Mouse (Mus musculus): Measurements from ENCODE around the gene Paxx. TPM values are rescaled to one million over a fixed set of nuclear protein-coding genes. Genes with fewer than 3 reads are reported as not detected.

The Paxx gene
- total and polyA plus RNA-seq, 3 experiments = 13.9 to 16.2 (median 15.1) TPM

DNA sequence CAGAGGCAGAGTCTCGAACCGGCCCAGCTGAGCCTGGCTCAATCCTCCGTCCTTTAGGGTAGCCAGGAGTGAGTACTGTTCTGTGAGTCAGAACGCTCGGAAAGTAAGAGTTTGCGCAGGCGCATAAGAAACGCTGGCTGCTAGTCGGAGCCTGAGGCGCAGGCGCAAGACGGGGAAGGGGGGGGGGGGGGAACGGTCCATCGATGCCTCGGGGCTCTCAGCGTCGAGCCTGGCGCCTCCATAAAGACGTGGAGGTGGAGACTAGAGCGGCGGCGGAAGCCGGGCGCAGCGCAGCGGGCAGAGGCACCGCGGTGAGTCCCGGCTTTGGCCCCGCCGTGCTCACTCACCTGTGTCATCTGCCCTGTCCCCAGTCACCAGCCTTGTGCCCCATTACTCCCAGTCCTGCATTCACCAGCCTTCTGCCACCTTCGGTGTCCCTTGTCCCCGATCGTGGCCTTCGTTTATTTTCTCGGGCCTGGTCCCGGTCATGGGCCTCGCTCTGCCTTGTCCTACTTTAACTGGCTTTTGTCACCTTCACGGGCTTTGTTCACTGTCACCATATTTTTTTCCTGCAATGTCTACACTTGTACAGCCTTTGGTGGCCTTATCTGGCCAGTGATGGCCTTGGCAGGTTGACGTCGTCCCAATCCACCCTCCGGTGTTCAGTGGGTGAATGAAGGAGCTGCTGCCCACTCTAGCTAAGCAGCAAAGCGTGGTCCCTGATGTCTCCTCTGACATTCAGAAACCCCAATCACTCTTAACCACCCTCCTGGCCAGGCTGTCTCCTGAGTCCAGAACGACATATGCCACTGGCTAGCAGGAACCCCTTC lies 39.9 kb upstream of the Paxx start, which contains the start of gene Fbxw5:
Gene Fbxw5, plus strand, starts transcription at position 175 of the 830 bp plus-strand sequence.
- no peaks in the 10 kb centered on the region for H3K27me3 ChIP-seq (replicated peaks)
- peak; percentile 97 for DNase-seq (ENCODE audit: extremely low read depth)
- no peaks in the 10 kb centered on the region for H3K9me3 ChIP-seq (replicated peaks; ENCODE audit: low read length)
- H3K4me2 ChIP-seq (ENCODE audit: insufficient read depth, low read depth, poor library complexity, severe bottlenecking) = peak within 1 kb of the TSS; percentile 68
- peaks cover 15 to 40% of the 10 kb centered on the region in 2 experiments for H3K4me1 ChIP-seq (ENCODE audit: control insufficient read depth in 1 of 2, insufficient read depth in 2 of 2)
- in situ Hi-C loops (cut with MboI; ENCODE audit: low pct_ligation_motif_present, low pct_unique_long_range_greater_than_20kb, low sequenced_read_pairs) (no loop called here), dilution Hi-C loops (cut with MboI; ENCODE audit: extremely low pct_ligation_motif_present, extremely low pct_unique_long_range_greater_than_20kb, low sequenced_read_pairs) (no loop called here)
- H3K36me3 ChIP-seq (replicated peaks in 1 of 2; ENCODE audit: control insufficient read depth in 1 of 2, insufficient read depth in 1 of 2, low read length in 1 of 2) = peaks cover 32 to 40% of the 10 kb centered on the region in 2 experiments
- TF ChIP-seq CHD1 (IDR thresholded peaks at IDR 0.05; ENCODE audit: low read depth, low read length) (no peak), MXI1 (IDR thresholded peaks at IDR 0.05; ENCODE audit: low read depth, low read length) (peak; percentile 91), RCOR1 (conservative IDR thresholded peaks at IDR 0.05; ENCODE audit: low read depth, low read length) (no peak), KAT2A (IDR thresholded peaks at IDR 0.05; ENCODE audit: insufficient replicate concordance, low read length) (peak; percentile 63; the same call in 1 of the 2 replicates), TBP (conservative IDR thresholded peaks at IDR 0.05; ENCODE audit: low read depth, low read length) (0 out of 2 replicates have a peak, but pooled peaks have one; percentile 38), USF1 (IDR thresholded peaks at IDR 0.05; ENCODE audit: low read depth, low read length) (no peak), MAFK (IDR thresholded peaks at IDR 0.05; ENCODE audit: insufficient replicate concordance, low read length) (no peak), E2F4 (IDR thresholded peaks at IDR 0.05; ENCODE audit: insufficient replicate concordance, low read depth, low read length) (no peak), GABPA (IDR thresholded peaks at IDR 0.05; ENCODE audit: insufficient replicate concordance, low read depth, low read length) (no peak; the same call in 1 of the 2 replicates), PAX5 (IDR thresholded peaks at IDR 0.05; ENCODE audit: low read length) (no peak), ZKSCAN1 (IDR thresholded peaks at IDR 0.05; ENCODE audit: borderline replicate concordance, low read depth, low read length) (no peak), ETS1 (conservative IDR thresholded peaks at IDR 0.05; ENCODE audit: low read depth, low read length) (no peak), RAD21 (IDR thresholded peaks at IDR 0.05; ENCODE audit: low read depth, low read length) (no peak), BHLHE40 (IDR thresholded peaks at IDR 0.05; ENCODE audit: low read depth, low read length) (0 out of 2 replicates have a peak, but pooled peaks have one; percentile 7), SIN3A (IDR thresholded peaks at IDR 0.05; ENCODE audit: low read length) (peak; percentile 97), ZC3H11A (IDR thresholded peaks at IDR 0.05; ENCODE audit: low read depth, low read length) (no peak), ELF1 (IDR thresholded peaks at IDR 0.05; ENCODE audit: low read depth, low read length) (peak; percentile 88), JUND (conservative IDR thresholded peaks at IDR 0.05; ENCODE audit: low read depth, low read length) (no peak), CHD2 (IDR thresholded peaks at IDR 0.05; ENCODE audit: low read length) (no peak; the same call in 1 of the 2 replicates), UBTF (IDR thresholded peaks at IDR 0.05; ENCODE audit: low read depth, low read length) (0 out of 2 replicates have a peak, but pooled peaks have one; percentile 28), EP300 (IDR thresholded peaks at IDR 0.05; ENCODE audit: low read length) (no peak), CTCF (conservative IDR thresholded peaks at IDR 0.05 in 1 of 2, IDR thresholded peaks at IDR 0.05 in 1 of 2; ENCODE audit: low read depth in 2 of 2, low read length in 2 of 2) (no peak), TCF12 (IDR thresholded peaks at IDR 0.05; ENCODE audit: low read depth, low read length) (peak; percentile 75), HCFC1 (IDR thresholded peaks at IDR 0.05; ENCODE audit: low read depth, low read length) (peak; percentile 89), IRF4 (IDR thresholded peaks at IDR 0.05; ENCODE audit: low read depth, low read length) (peak; percentile 76), USF2 (conservative IDR thresholded peaks at IDR 0.05; ENCODE audit: low read depth, low read length) (no peak), SMC3 (IDR thresholded peaks at IDR 0.05; ENCODE audit: low read depth, low read length) (no peak), MEF2A (IDR thresholded peaks at IDR 0.05; ENCODE audit: borderline replicate concordance, low read depth, low read length) (peak; percentile 36; the same call in 1 of the 2 replicates), NELFE (IDR thresholded peaks at IDR 0.05; ENCODE audit: low read depth, low read length) (peak; percentile 84), ZMIZ1 (IDR thresholded peaks at IDR 0.05; ENCODE audit: low read depth, low read length) (peak; percentile 83), MAZ (IDR thresholded peaks at IDR 0.05; ENCODE audit: low read depth, low read length) (peak; percentile 94), ZNF384 (IDR thresholded peaks at IDR 0.05; ENCODE audit: low read depth, low read length) (no peak), NRF1 (IDR thresholded peaks at IDR 0.05; ENCODE audit: low read depth, low read length) (peak; percentile 88), MYC (IDR thresholded peaks at IDR 0.05; ENCODE audit: low read depth, low read length) (0 out of 2 replicates have a peak, but pooled peaks have one; percentile 28), JUN (IDR thresholded peaks at IDR 0.05; ENCODE audit: insufficient read depth, low read depth, low read length) (no peak), MAX (IDR thresholded peaks at IDR 0.05; ENCODE audit: low read length) (0 out of 2 replicates have a peak, but pooled peaks have one; percentile 56), POLR2A (IDR thresholded peaks at IDR 0.05; ENCODE audit: low read depth, low read length) (peak; percentile 86), POLR2AphosphoS2 (IDR thresholded peaks at IDR 0.05; ENCODE audit: low read depth, low read length) (peak; percentile 90; the same call in 1 of the 2 replicates)
- H3K79me2 ChIP-seq (replicated peaks; ENCODE audit: control insufficient read depth, extremely low read depth, insufficient read depth, poor library complexity, severe bottlenecking) = peaks cover 8% of the 10 kb centered on the region; the same call in 1 of the 2 replicates
- H3K27ac ChIP-seq (ENCODE audit: insufficient read depth, low read depth) = peak within 1 kb of the TSS; percentile 51
- peak within 1 kb of the TSS; percentile 92 for H3K9ac ChIP-seq (ENCODE audit: insufficient read depth, low read depth)
- peak within 1 kb of the TSS; percentile 70 to 99 (median 93) for H3K4me3 ChIP-seq (replicated peaks in 1 of 3; ENCODE audit: low read depth in 2 of 3, low read length in 2 of 3, poor library complexity in 1 of 3)

All from CH12.LX (cell line).